Mouse (Mus musculus) lung, postnatal 14 days (tissue): ENCODE results near the gene Hrg.
"Not testable (repeated sequence)": the region's sequence is repeated elsewhere in the genome, so short reads cannot be mapped to it uniquely, and the experiment has no call there.

ENCODE experiments used
- DNase-seq: peaks from one replicate; pipeline ENCODE4 v3.0.0; 2021

Gene Hrg

DNA sequence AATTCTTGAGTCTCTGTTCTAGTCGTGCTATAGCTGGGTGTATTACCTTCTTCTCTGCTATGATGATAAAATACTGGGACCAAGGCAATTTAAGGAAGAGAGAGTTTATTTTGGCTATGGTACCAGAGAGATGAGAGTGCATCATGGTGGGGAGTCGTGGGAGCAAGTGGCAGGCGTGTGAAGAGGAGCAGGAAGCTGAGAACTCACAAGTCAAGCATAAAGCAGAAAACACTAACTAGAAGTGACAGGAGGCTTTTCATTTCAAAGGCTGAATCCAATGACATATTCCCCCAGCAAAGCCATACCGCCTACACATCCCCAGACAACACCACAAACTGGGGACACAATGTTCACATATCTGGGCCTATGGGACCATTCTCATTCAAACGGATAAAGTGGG lies 11.4 kb downstream of the Hrg start:
- no peak for DNase-seq

DNA sequence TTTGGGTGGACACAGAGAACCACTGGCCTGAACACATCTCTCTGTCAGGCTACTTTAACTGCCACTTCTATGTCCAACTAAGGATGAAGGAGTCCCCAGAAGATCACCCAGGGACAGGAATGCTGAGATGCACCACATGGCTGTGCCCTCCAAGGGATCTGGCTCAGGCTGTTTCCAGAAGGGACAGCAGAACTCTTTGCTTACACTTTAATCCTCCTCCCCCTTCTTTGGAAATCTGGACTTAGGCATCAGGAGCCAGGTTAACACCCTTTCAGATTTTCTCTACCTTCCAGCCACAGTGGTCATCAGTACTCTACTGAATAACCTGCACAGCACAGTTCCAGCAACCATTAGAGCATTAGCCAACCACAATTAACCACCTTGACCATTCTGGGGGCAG lies 12.4 kb downstream of the Hrg start:
- no peak for DNase-seq

DNA sequence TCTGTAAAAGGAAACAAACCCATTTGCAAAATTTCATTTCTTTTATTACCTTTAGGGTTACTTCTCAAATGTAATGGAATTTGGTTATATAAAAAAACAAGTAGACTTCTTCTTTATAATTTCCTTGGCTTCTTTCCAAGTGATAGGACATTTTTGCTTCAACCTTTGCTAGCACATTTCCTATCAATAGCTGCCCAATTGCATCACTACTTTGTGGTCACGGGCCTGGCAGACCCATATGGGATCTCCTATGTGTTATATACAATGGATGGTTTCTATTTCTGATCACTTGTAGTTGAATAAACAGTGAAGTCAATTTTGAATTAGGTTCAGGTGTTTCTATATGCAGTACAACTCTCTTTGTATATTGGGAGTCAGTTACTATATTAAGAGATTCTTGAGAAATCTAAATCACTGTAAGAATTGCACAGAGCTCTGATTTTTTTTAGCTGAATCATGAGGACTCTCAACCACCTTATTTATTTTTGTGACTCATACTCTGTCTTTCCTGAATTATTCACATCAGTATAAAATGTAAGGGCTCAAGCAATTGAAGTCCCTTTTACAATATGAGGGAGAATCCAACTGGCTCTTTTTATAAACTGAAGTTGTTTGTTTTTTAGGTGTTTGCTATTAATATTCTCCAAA lies 16.6 kb downstream of the Hrg start:
- DNase-seq = no peak

DNA sequence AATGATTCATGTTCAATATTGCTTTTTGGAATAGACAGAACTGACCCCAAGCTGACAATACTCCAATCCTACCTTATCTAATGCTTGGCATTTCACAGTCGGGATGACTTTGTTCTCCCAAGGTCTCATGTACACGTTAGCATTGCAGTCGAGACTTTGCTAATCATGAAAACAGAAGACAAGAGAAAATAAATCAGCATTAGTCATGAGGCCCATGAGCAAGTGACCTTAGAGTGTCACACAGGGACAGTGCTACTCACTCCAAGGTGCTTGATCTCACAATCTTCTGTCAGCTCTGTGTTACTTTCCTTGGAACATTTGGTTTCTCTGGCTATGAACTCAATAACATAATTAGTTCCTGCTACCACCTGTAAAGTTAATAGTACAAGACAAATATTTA lies 46.1 kb downstream of the Hrg start:
- DNase-seq = not testable (repeated sequence)
